Mouse (Mus musculus) heart, adult 2 months (tissue): ENCODE results near the gene Fam181a. TPM values are rescaled to one million over a fixed set of nuclear protein-coding genes. Genes with fewer than 3 reads are reported as not detected.

Experiments
- DNase-seq, 2 experiments: peaks; one replicate each; pipeline ENCODE4 v3.0.0; 2021
- H3K27ac ChIP-seq: fragments of 200-600 bp; 2 replicates; pipeline ENCODE4 v1.8.1; 2022
- H3K27me3 ChIP-seq: fragments of 200-500 bp; 2 replicates; pipeline ENCODE4 v1.6.1; 2012; ENCODE audit warnings: mild to moderate bottlenecking, low read length, inconsistent platforms, mixed read lengths; ENCODE audit not compliant: control insufficient read depth, insufficient read depth
- H3K36me3 ChIP-seq: fragments of 200-500 bp; 2 replicates; pipeline ENCODE4 v1.6.1; 2012; ENCODE audit warnings: low read length, inconsistent platforms; ENCODE audit not compliant: control insufficient read depth, insufficient read depth
- H3K4me1 ChIP-seq: fragments of 200-500 bp; 2 replicates; pipeline ENCODE4 v1.6.1; 2011; ENCODE audit warnings: low read length; ENCODE audit not compliant: control insufficient read depth, insufficient read depth
- H3K4me3 ChIP-seq: fragments of 200-600 bp; 2 replicates; pipeline ENCODE4 v1.8.1; 2022
- H3K79me2 ChIP-seq: fragments of 200-500 bp; replicated peaks from 2 replicates; pipeline ENCODE4 v1.6.1; 2012; ENCODE audit warnings: mild to moderate bottlenecking, inconsistent platforms, low read length, moderate library complexity, mixed read lengths; ENCODE audit not compliant: control insufficient read depth, insufficient read depth
- H3K9ac ChIP-seq: fragments of 200-500 bp; 2 replicates; pipeline ENCODE4 v1.6.1; 2012; ENCODE audit warnings: low read depth, mild to moderate bottlenecking, control low read depth, inconsistent platforms, low read length, mixed read lengths
- CTCF ChIP-seq: fragments of 200-600 bp; IDR thresholded peaks from 2 replicates; pipeline ENCODE4 v1.8.1; 2022; ENCODE audit warnings: antibody characterized with exemption, mild to moderate bottlenecking, moderate library complexity
- EP300 ChIP-seq: fragments of 200-500 bp; IDR thresholded peaks from 2 replicates; pipeline ENCODE4 v1.6.1; 2011; ENCODE audit warnings: low read depth, low read length, control low read depth; ENCODE audit not compliant: insufficient read depth
- POLR2A ChIP-seq: fragments of 200-500 bp; IDR thresholded peaks from 2 replicates; pipeline ENCODE4 v1.6.1; 2011; ENCODE audit warnings: mild to moderate bottlenecking, low read depth, low read length, control low read depth; ENCODE audit not compliant: insufficient read depth
- WGBS: fragments of 180-500 bp; shearing (Covaris S2); methylation state at CpG from one replicate; pipeline ENCODE4 v1.1.7; 2018; 5-methylcytosine and 5-hydroxymethylcytosine counted together
- intact Hi-C: fragments of 180-260 bp; cut with DNase I; formaldehyde crosslinking; loops from one replicate; pipeline ENCODE4 v1.15.1; 2025
- polyA plus RNA-seq: library from polyadenylated mRNA; depleted of rRNA; stranded (reverse); fragments of >200 nt; gene quantifications from 2 replicates; pipeline ENCODE4 v1.2.3, GENCODE M21; 2012
- total RNA-seq, 2 experiments: library from RNA; stranded (reverse); gene quantifications; 2 replicates each; pipeline ENCODE4 v1.2.3; 2021

Gene Fam181a
- total and polyA plus RNA-seq, 3 experiments: not detected

DNA sequence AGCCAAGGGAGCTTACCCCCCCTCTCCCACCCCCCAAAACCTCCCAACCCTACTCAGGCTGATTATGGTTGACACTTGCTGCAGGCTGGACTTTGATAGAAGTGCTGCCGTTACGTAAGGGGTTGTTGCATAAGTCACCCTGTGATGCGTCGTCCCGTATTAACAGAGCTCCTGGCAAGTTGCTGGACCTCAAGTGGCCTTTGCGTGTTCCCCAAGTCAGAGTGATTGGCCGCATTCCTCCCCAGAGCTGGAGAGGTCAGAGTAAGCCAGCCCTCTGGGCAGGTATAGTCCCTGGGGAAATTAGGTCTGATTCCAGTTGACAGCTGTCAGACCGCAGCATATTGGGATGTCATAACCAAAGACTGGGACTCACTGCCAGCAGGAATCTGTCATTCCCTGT lies 1.1 kb downstream of the Fam181a start:
- WGBS: 66% methylated on average over 8 of the region's 8 CpGs
- Histone ChIP-seq H3K4me3 (no peak overlapping the region), H3K36me3 (no peaks in the 10 kb centered on the region), H3K27me3 (no peaks in the 10 kb centered on the region), H3K79me2 (no peaks in the 10 kb centered on the region), H3K9ac (no peak overlapping the region), H3K4me1 (0 out of 2 replicates have a peak, but pooled peaks cover 2% of the 10 kb centered on the region), H3K27ac (no peak overlapping the region)
- peak; percentile 47 to 73 for DNase-seq
- no peak for TF ChIP-seq CTCF
- peak; percentile 87 for TF ChIP-seq EP300
- intact Hi-C loops: no loop called here

DNA sequence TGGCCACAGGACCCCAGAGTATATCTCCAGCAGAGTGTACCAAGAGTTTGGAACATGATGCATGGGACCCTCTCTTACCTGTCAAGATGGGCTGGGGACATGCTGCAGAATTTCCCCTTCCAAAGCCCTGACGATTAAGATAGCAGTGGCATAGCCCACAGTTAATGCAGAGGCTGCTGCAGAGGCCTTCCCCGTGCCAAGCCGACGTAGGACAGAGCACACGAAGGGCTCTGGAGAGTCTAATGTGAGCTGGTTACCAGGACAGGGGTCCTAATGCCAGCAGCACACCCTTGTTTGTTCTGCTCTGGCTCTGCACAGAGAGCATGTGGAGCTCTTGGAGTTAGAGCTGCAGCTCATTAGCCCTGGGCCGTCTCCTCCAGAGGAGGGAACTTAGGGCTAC lies 2.5 kb downstream of the Fam181a start:
- H3K36me3 ChIP-seq: no peaks in the 10 kb centered on the region
- no peak overlapping the region for H3K9ac ChIP-seq
- H3K4me1 ChIP-seq: 0 out of 2 replicates have a peak, but pooled peaks cover 2% of the 10 kb centered on the region
- H3K27me3 ChIP-seq: no peaks in the 10 kb centered on the region
- intact Hi-C loops: no loop called here
- no peak for TF ChIP-seq CTCF
- no peak for TF ChIP-seq EP300
- no peak for TF ChIP-seq POLR2A
- H3K79me2 ChIP-seq: no peaks in the 10 kb centered on the region
- WGBS: 86% methylated on average over 6 of the region's 6 CpGs
- H3K27ac ChIP-seq: no peak overlapping the region
- DNase-seq: no peak
- no peak overlapping the region for H3K4me3 ChIP-seq

DNA sequence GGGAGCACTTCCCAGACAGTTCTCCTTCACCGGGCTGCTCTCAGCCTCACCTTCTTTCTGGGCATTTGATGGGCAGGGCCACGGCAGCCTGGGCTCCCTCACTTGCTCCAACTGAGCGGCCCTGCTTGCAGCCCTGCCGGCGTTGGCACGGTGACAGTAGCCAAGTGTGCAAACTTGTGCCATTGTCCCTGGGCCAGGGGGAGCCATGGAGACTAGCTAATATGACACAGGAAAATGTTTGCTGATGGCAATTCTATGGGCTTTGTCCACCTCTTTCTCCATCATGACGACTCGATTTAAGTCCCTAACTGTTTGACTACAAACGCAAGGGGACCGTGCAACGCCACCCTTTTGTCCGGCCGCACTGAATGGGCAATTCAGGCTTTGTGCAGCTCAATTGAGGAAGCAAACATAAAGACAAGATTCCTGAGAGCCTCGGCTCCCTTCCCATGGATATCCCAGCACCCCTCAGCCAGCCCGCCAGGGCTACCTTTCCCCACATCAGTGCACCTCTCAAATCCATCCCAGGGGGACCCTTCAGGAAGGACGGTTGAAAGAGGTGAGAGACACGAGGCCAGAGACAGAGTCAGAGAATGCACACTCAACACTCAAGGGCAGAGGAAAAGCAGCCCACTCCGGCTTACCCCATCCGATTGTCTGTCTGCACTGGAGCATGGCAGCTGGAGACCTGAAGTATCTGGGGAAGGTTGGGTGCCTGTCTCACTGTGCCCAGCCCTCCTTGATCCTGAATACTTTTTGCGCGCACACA lies 3.3 kb downstream of the Fam181a start:
- TF ChIP-seq POLR2A: no peak
- no peak for TF ChIP-seq EP300
- TF ChIP-seq CTCF: no peak
- Histone ChIP-seq H3K36me3 (no peaks in the 10 kb centered on the region), H3K27ac (no peak overlapping the region), H3K79me2 (no peaks in the 10 kb centered on the region), H3K4me3 (no peak overlapping the region), H3K9ac (no peak overlapping the region), H3K27me3 (no peaks in the 10 kb centered on the region), H3K4me1 (0 out of 2 replicates have a peak, but pooled peaks cover 2% of the 10 kb centered on the region)
- intact Hi-C loops: no loop called here
- DNase-seq: peak in 1 of 2 experiments; percentile 50
- 65% methylated on average over 21 of the region's 21 CpGs for WGBS

- WGBS: 8% methylated on average over 25 of the region's 25 CpGs
- intact Hi-C loops: no loop called here
- TF ChIP-seq POLR2A: no peak
- Histone ChIP-seq H3K27ac (no peak overlapping the region), H3K9ac (no peak overlapping the region), H3K79me2 (no peaks in the 10 kb centered on the region), H3K4me1 (0 out of 2 replicates have a peak, but pooled peaks cover 2% of the 10 kb centered on the region), H3K4me3 (no peak overlapping the region), H3K27me3 (no peaks in the 10 kb centered on the region), H3K36me3 (no peaks in the 10 kb centered on the region)
- no peak for DNase-seq
Measured at GRCm38 (mm10) chr12:103314640-103315361, 4.0 kb downstream of the Fam181a start.

- H3K4me1 ChIP-seq: 0 out of 2 replicates have a peak, but pooled peaks cover 2% of the 10 kb centered on the region
- WGBS: 38% methylated on average over 20 of the region's 20 CpGs
- no peaks in the 10 kb centered on the region for H3K36me3 ChIP-seq
- no peaks in the 10 kb centered on the region for H3K79me2 ChIP-seq
- H3K9ac ChIP-seq: no peak overlapping the region
- no peak overlapping the region for H3K27ac ChIP-seq
- H3K27me3 ChIP-seq: no peaks in the 10 kb centered on the region
- TF ChIP-seq CTCF (no peak), EP300 (no peak), POLR2A (no peak)
- intact Hi-C loops: no loop called here
- no peak for DNase-seq
- H3K4me3 ChIP-seq: no peak overlapping the region
Measured at GRCm38 (mm10) chr12:103315831-103316545, 5.2 kb downstream of the Fam181a start.
